Mouse (Mus musculus): ENCODE measurements around the gene Pin4. TPM values are rescaled to one million over a fixed set of nuclear protein-coding genes. Genes with fewer than 3 reads are reported as not detected.
"Not testable (repeated sequence)": the region's sequence is repeated elsewhere in the genome, so short reads cannot be mapped to it uniquely, and the experiment has no call there.

Pin4 gene
- polyA plus RNA-seq, 1 experiment = 59.6 TPM

DNA sequence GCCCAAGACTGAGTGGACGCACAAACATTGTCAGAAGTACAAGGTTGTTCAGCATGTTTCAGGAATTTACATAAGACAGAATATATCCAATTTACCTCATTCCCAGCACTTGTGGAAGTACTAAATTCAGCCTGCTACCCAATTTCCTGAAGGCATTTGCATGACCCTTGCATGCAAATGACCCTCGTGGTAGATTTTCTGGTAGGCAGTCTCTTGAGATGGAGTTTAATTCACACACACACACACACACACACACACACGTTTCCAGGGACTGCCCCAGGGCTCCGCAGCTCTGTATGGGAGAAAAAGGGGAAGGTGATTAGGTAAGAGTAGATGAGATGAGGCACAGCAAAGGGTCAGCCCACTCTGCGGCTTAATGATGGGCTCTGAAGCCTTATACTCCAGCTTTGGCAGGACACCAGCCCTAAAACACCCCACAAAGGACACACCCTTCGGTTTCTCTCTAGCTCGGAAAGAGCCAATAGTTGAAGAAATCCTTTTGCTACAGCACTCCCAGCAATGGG, 24.8 kb upstream of the Pin4 start:
- Histone ChIP-seq H3K4me3 (no peak overlapping the region), H3K36me3 (ENCODE audit: control insufficient read depth, insufficient read depth) (no peaks in the 10 kb centered on the region), H3K4me2 (ENCODE audit: low read depth) (no peak overlapping the region), H3K79me2 (ENCODE audit: control insufficient read depth, insufficient read depth) (no peaks in the 10 kb centered on the region), H3ac (ENCODE audit: control insufficient read depth, insufficient read length) (no peak overlapping the region), H3K27me3 (ENCODE audit: control insufficient read depth, insufficient read depth, insufficient read length) (no peaks in the 10 kb centered on the region)
- TF ChIP-seq E2F4 (IDR thresholded peaks at IDR 0.05; ENCODE audit: insufficient read depth) = no peak
- no peak for TF ChIP-seq USF1 (IDR thresholded peaks at IDR 0.05; ENCODE audit: low read depth)
- no peak for TF ChIP-seq REST (IDR thresholded peaks at IDR 0.05; ENCODE audit: insufficient read depth, insufficient read length)
- TF ChIP-seq CEBPB (IDR thresholded peaks at IDR 0.05; ENCODE audit: insufficient read depth, poor library complexity, severe bottlenecking) = no peak
- TF ChIP-seq TCF12 (IDR thresholded peaks at IDR 0.05; ENCODE audit: insufficient read depth, poor library complexity, severe bottlenecking) = no peak
- TF ChIP-seq MYOD1 (IDR thresholded peaks at IDR 0.05; ENCODE audit: control insufficient read depth in 1 of 3, insufficient read length in 2 of 3, low read depth in 2 of 3) = no peak
- TF ChIP-seq SRF (IDR thresholded peaks at IDR 0.05; ENCODE audit: control insufficient read depth, insufficient read length, low read depth) = no peak
- no peak for TF ChIP-seq TCF3 (IDR thresholded peaks at IDR 0.05; ENCODE audit: insufficient read length, low read depth)
- TF ChIP-seq MAX (IDR thresholded peaks at IDR 0.05; ENCODE audit: low read depth) = no peak
- TF ChIP-seq POLR2A (IDR thresholded peaks at IDR 0.05; ENCODE audit: insufficient read length, low read depth) = no peak
- no peak for TF ChIP-seq MYOG (IDR thresholded peaks at IDR 0.05; ENCODE audit: control insufficient read depth in 1 of 3, insufficient read depth in 1 of 3, insufficient read length in 2 of 3, low read depth in 2 of 3)
- no peak for TF ChIP-seq POLR2AphosphoS2 (IDR thresholded peaks at IDR 0.05; ENCODE audit: insufficient read length, low read depth)

DNA sequence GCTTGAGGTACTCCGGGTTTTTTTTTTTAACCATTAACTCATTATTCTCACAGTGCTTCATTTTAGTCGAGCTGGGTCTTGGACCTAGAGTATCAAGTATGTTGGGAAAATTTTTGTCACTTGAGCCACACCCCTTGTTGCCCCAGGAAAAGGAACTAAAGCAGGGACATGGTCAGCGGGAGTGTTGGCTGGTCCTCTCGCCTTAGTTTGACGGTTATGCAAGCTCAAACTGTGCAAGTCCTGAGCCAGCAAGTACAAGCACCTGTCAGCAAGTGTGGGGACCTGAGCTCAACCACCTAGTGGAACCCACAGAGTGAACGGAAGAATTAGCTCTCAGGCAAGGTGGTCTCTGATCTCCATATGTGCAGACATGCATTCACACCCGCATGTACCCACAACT, 17.4 kb upstream of the Pin4 start:
- H3K4me3 ChIP-seq = no peak overlapping the region
- TF ChIP-seq REST (IDR thresholded peaks at IDR 0.05; ENCODE audit: insufficient read depth, insufficient read length) = no peak
- TF ChIP-seq USF1 (IDR thresholded peaks at IDR 0.05; ENCODE audit: low read depth) = no peak
- no peak for TF ChIP-seq MYOD1 (IDR thresholded peaks at IDR 0.05; ENCODE audit: control insufficient read depth in 1 of 3, insufficient read length in 2 of 3, low read depth in 2 of 3)
- TF ChIP-seq POLR2A (IDR thresholded peaks at IDR 0.05; ENCODE audit: insufficient read length, low read depth) = no peak
- no peak for TF ChIP-seq CEBPB (IDR thresholded peaks at IDR 0.05; ENCODE audit: insufficient read depth, poor library complexity, severe bottlenecking)
- no peak for TF ChIP-seq TCF12 (IDR thresholded peaks at IDR 0.05; ENCODE audit: insufficient read depth, poor library complexity, severe bottlenecking)
- no peak for TF ChIP-seq MYOG (IDR thresholded peaks at IDR 0.05; ENCODE audit: control insufficient read depth in 1 of 3, insufficient read depth in 1 of 3, insufficient read length in 2 of 3, low read depth in 2 of 3)
- no peak for TF ChIP-seq POLR2AphosphoS2 (IDR thresholded peaks at IDR 0.05; ENCODE audit: insufficient read length, low read depth)
- TF ChIP-seq E2F4 (IDR thresholded peaks at IDR 0.05; ENCODE audit: insufficient read depth) = no peak
- no peak overlapping the region for H3ac ChIP-seq (ENCODE audit: control insufficient read depth, insufficient read length)
- H3K79me2 ChIP-seq (ENCODE audit: control insufficient read depth, insufficient read depth) = no peaks in the 10 kb centered on the region
- no peaks in the 10 kb centered on the region for H3K27me3 ChIP-seq (ENCODE audit: control insufficient read depth, insufficient read depth, insufficient read length)
- H3K4me2 ChIP-seq (ENCODE audit: low read depth) = no peak overlapping the region
- H3K36me3 ChIP-seq (ENCODE audit: control insufficient read depth, insufficient read depth) = no peaks in the 10 kb centered on the region

DNA sequence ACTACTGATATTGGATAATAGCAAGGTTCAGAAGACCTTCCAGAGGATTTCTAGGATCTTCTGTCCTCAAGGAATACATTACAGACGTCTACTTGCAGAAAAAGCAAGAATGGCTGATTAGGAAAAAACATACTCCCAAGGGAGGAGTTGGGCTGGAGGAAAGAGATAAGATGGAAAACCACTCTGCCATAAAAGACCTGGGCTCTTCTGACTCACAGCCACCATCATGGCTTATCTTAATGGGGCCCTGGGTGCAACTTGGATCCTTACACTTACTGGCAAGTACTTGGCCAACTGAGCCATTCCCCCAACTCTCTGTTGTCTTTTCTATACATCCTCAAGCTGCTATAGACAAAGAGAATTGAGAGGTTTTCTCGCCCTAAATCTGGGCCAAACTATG, 15.4 kb upstream of the Pin4 start:
- H3K79me2 ChIP-seq (ENCODE audit: control insufficient read depth, insufficient read depth); H3K27me3 ChIP-seq (ENCODE audit: control insufficient read depth, insufficient read depth, insufficient read length); H3K36me3 ChIP-seq (ENCODE audit: control insufficient read depth, insufficient read depth); H3ac ChIP-seq (ENCODE audit: control insufficient read depth, insufficient read length); H3K4me2 ChIP-seq (ENCODE audit: low read depth); H3K4me3 ChIP-seq: not testable (repeated sequence)

DNA sequence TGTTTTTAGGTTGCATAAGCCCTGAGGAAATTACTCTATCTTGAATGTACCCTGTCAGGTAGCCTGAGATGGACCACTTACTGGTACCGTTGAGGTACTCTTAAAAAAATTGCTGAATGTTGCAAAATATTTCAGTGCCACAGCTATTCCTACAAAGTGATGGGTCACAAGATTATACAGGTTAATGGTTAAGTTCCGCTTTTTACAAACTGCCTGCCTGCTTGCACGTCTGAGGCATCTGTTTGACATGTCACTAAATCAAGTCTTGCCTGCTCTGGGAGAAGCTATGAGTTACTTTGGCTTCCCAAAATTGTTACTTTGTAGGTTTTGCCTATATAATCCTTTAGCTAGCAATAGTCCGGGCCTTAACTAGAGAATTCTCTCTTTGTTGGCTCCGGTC, 9.9 kb upstream of the Pin4 start:
- not testable (repeated sequence) for H3K79me2 ChIP-seq (ENCODE audit: control insufficient read depth, insufficient read depth); H3ac ChIP-seq (ENCODE audit: control insufficient read depth, insufficient read length); H3K36me3 ChIP-seq (ENCODE audit: control insufficient read depth, insufficient read depth); H3K27me3 ChIP-seq (ENCODE audit: control insufficient read depth, insufficient read depth, insufficient read length); H3K4me3 ChIP-seq; H3K4me2 ChIP-seq (ENCODE audit: low read depth)

DNA sequence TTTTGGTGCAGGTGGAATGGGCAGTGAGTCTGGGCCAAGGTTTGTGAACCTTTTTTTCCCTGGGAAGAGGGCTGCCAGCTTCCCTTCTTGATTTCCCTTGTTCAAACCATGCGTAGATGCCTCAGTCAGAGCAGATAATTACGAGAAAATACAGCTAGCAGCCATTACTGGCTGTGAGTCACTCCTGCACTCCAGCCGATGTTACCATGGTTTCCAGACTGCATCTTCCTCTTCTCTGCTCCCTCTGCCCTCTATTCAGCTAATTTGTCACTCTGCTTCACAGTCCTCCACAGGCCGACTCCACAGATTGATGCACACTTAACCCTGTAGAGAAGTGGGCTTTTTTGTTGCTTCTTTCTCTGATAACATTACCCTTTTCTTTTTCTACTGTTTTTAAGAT, 3.6 kb upstream of the Pin4 start:
- H3K79me2 ChIP-seq (ENCODE audit: control insufficient read depth, insufficient read depth) = peaks cover 11% of the 10 kb centered on the region
- no peak overlapping the region for H3K4me2 ChIP-seq (ENCODE audit: low read depth)
- no peak overlapping the region for H3ac ChIP-seq (ENCODE audit: control insufficient read depth, insufficient read length)
- no peaks in the 10 kb centered on the region for H3K27me3 ChIP-seq (ENCODE audit: control insufficient read depth, insufficient read depth, insufficient read length)
- H3K4me3 ChIP-seq = no peak overlapping the region
- H3K36me3 ChIP-seq (ENCODE audit: control insufficient read depth, insufficient read depth) = no peaks in the 10 kb centered on the region
- TF ChIP-seq E2F4 (IDR thresholded peaks at IDR 0.05; ENCODE audit: insufficient read depth) = no peak
- no peak for TF ChIP-seq MYOD1 (IDR thresholded peaks at IDR 0.05; ENCODE audit: control insufficient read depth in 1 of 3, insufficient read length in 2 of 3, low read depth in 2 of 3)
- TF ChIP-seq MYOG (IDR thresholded peaks at IDR 0.05; ENCODE audit: control insufficient read depth in 1 of 3, insufficient read depth in 1 of 3, insufficient read length in 2 of 3, low read depth in 2 of 3) = no peak

DNA sequence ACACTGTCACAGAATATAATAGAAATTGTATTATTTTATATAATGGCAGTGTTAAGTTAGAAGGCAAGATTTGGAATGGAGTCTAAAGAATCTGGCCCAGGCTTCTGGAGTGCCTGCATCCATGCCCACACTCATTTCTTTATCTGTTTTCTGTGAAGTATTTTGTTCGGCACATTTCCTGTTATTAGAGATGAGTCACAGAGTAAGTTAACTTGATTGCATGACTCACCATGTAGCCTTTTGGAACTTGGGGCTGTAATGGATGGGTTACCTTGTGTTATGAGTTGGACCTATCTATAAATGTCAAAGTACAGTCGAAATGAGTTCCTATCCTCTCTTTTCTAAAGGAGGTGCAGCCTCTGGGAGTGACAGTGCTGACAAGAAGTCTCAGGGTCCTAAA, 2.1 kb downstream of the Pin4 start:
- H3K4me2 ChIP-seq (ENCODE audit: low read depth) = no peak overlapping the region
- no peak overlapping the region for H3ac ChIP-seq (ENCODE audit: control insufficient read depth, insufficient read length)
- no peak for TF ChIP-seq MAX (IDR thresholded peaks at IDR 0.05; ENCODE audit: low read depth)
- H3K79me2 ChIP-seq (ENCODE audit: control insufficient read depth, insufficient read depth) = peaks cover 11% of the 10 kb centered on the region
- H3K4me3 ChIP-seq = no peak overlapping the region
- H3K27me3 ChIP-seq (ENCODE audit: control insufficient read depth, insufficient read depth, insufficient read length) = no peaks in the 10 kb centered on the region
- peaks cover 14% of the 10 kb centered on the region for H3K36me3 ChIP-seq (ENCODE audit: control insufficient read depth, insufficient read depth)
